Mouse (Mus musculus): Measurements from ENCODE around the gene 1110032A03Rik. TPM values are rescaled to one million over a fixed set of nuclear protein-coding genes. Genes with fewer than 3 reads are reported as not detected.

The 1110032A03Rik gene
- polyA plus RNA-seq, 1 experiment from 2014 or later, result 17.4 TPM

- no peak for ATAC-seq (ENCODE audit: insufficient read depth)
- Histone ChIP-seq H3K4me3 (replicated peaks) (no peak overlapping the region), H3K4me2 (no peak overlapping the region), H3K36me3 (replicated peaks) (no peaks in the 10 kb centered on the region), H3K9ac (no peak overlapping the region), H3K4me1 (replicated peaks) (0 out of 2 replicates have a peak, but pooled peaks cover 2% of the 10 kb centered on the region), H3K9me3 (replicated peaks) (no peaks in the 10 kb centered on the region), H3K27ac (replicated peaks) (no peak overlapping the region), H3K27me3 (peaks cover 48% of the 10 kb centered on the region)
- WGBS (ENCODE audit: insufficient replicate concordance), result 31% methylated on average over 4 of the region's 4 CpGs
Measured at GRCm38 (mm10) chr9:50729600-50729999, 45.7 kb downstream of the 1110032A03Rik start.

GRCm38 (mm10) chr9:50727925-50728651 is 47.2 kb downstream of the 1110032A03Rik start:
- ATAC-seq (ENCODE audit: insufficient read depth), result peak; percentile 67
- Histone ChIP-seq H3K9ac (no peak overlapping the region), H3K4me3 (replicated peaks) (peak overlapping the region; percentile 49), H3K9me3 (replicated peaks) (no peaks in the 10 kb centered on the region), H3K4me2 (peak overlapping the region; percentile 69), H3K27me3 (peaks cover 48% of the 10 kb centered on the region), H3K27ac (replicated peaks) (no peak overlapping the region), H3K4me1 (replicated peaks) (0 out of 2 replicates have a peak, but pooled peaks cover 2% of the 10 kb centered on the region), H3K36me3 (replicated peaks) (no peaks in the 10 kb centered on the region)
- under 1% methylated on average over 45 of the region's 45 CpGs for WGBS (ENCODE audit: insufficient replicate concordance)

GRCm38 (mm10) chr9:50727171-50727924 is 48.0 kb downstream of the 1110032A03Rik start:
- no peak overlapping the region for H3K9ac ChIP-seq
- H3K27ac ChIP-seq (replicated peaks), result no peak overlapping the region
- peak overlapping the region; percentile 49 for H3K4me3 ChIP-seq (replicated peaks)
- H3K36me3 ChIP-seq (replicated peaks), result no peaks in the 10 kb centered on the region
- H3K4me1 ChIP-seq (replicated peaks), result 0 out of 2 replicates have a peak, but pooled peaks cover 2% of the 10 kb centered on the region
- WGBS (ENCODE audit: insufficient replicate concordance), result 14% methylated on average over 30 of the region's 30 CpGs
- no peaks in the 10 kb centered on the region for H3K9me3 ChIP-seq (replicated peaks)
- H3K4me2 ChIP-seq, result peak overlapping the region; percentile 69
- no peak for ATAC-seq (ENCODE audit: insufficient read depth)
- H3K27me3 ChIP-seq, result peaks cover 51% of the 10 kb centered on the region

- Histone ChIP-seq H3K9ac (no peak overlapping the region), H3K27me3 (peaks cover 54% of the 10 kb centered on the region)
- WGBS (ENCODE audit: insufficient replicate concordance), result 54% methylated on average over 8 of the region's 8 CpGs
Measured at GRCm38 (mm10) chr9:50725921-50726590, 49.3 kb downstream of the 1110032A03Rik start.

GRCm38 (mm10) chr9:50724661-50725330 is 50.5 kb downstream of the 1110032A03Rik start:
- Histone ChIP-seq H3K9ac (no peak overlapping the region), H3K27me3 (peaks cover 48% of the 10 kb centered on the region)

More at GRCm38 (mm10) chr9:50725921-50726590, 49.3 kb downstream of the 1110032A03Rik start:
- Histone ChIP-seq H3K4me3 (replicated peaks) (no peak overlapping the region), H3K27ac (replicated peaks) (no peak overlapping the region), H3K9me3 (replicated peaks) (no peaks in the 10 kb centered on the region), H3K36me3 (replicated peaks) (no peaks in the 10 kb centered on the region), H3K4me1 (replicated peaks) (0 out of 2 replicates have a peak, but pooled peaks cover 2% of the 10 kb centered on the region), H3K4me2 (no peak overlapping the region)
- ATAC-seq (ENCODE audit: insufficient read depth), result no peak

GRCm38 (mm10) chr9:50724147-50724546 is 51.2 kb downstream of the 1110032A03Rik start:
- 61% methylated on average over 2 of the region's 2 CpGs for WGBS (ENCODE audit: insufficient replicate concordance)
- Histone ChIP-seq H3K9ac (no peak overlapping the region), H3K36me3 (replicated peaks) (no peaks in the 10 kb centered on the region), H3K4me3 (replicated peaks) (no peak overlapping the region), H3K4me2 (no peak overlapping the region), H3K4me1 (replicated peaks) (0 out of 2 replicates have a peak, but pooled peaks cover 2% of the 10 kb centered on the region), H3K9me3 (replicated peaks) (no peaks in the 10 kb centered on the region), H3K27me3 (peaks cover 43% of the 10 kb centered on the region), H3K27ac (replicated peaks) (no peak overlapping the region)
- ATAC-seq (ENCODE audit: insufficient read depth), result no peak

More at GRCm38 (mm10) chr9:50724661-50725330, 50.5 kb downstream of the 1110032A03Rik start:
- Histone ChIP-seq H3K27ac (replicated peaks) (no peak overlapping the region), H3K36me3 (replicated peaks) (no peaks in the 10 kb centered on the region), H3K4me3 (replicated peaks) (no peak overlapping the region), H3K9me3 (replicated peaks) (no peaks in the 10 kb centered on the region), H3K4me1 (replicated peaks) (0 out of 2 replicates have a peak, but pooled peaks cover 2% of the 10 kb centered on the region), H3K4me2 (no peak overlapping the region)
- no peak for ATAC-seq (ENCODE audit: insufficient read depth)
- 37% methylated on average over 3 of the region's 3 CpGs for WGBS (ENCODE audit: insufficient replicate concordance)

GRCm38 (mm10) chr9:50723406-50723805 is 51.9 kb downstream of the 1110032A03Rik start:
- no peak for ATAC-seq (ENCODE audit: insufficient read depth)
- no peaks in the 10 kb centered on the region for H3K9me3 ChIP-seq (replicated peaks)
- H3K9ac ChIP-seq, result no peak overlapping the region

GRCm38 (mm10) chr9:50722451-50722911 is 52.8 kb downstream of the 1110032A03Rik start:
- Histone ChIP-seq H3K4me2 (no peak overlapping the region), H3K36me3 (replicated peaks) (no peaks in the 10 kb centered on the region), H3K9ac (no peak overlapping the region), H3K4me3 (replicated peaks) (no peak overlapping the region), H3K9me3 (replicated peaks) (no peaks in the 10 kb centered on the region), H3K27ac (replicated peaks) (no peak overlapping the region), H3K4me1 (replicated peaks) (no peaks in the 10 kb centered on the region), H3K27me3 (peaks cover 27% of the 10 kb centered on the region)
- no peak for ATAC-seq (ENCODE audit: insufficient read depth)
- WGBS (ENCODE audit: insufficient replicate concordance), result 32% methylated on average over 8 of the region's 8 CpGs

More at GRCm38 (mm10) chr9:50723406-50723805, 51.9 kb downstream of the 1110032A03Rik start:
- 62% methylated on average over 7 of the region's 7 CpGs for WGBS (ENCODE audit: insufficient replicate concordance)
- H3K4me3 ChIP-seq (replicated peaks), result no peak overlapping the region
- no peak overlapping the region for H3K27ac ChIP-seq (replicated peaks)
- 0 out of 2 replicates have a peak, but pooled peaks cover 2% of the 10 kb centered on the region for H3K4me1 ChIP-seq (replicated peaks)
- H3K27me3 ChIP-seq, result peaks cover 36% of the 10 kb centered on the region
- H3K4me2 ChIP-seq, result no peak overlapping the region
- no peaks in the 10 kb centered on the region for H3K36me3 ChIP-seq (replicated peaks)

GRCm38 (mm10) chr9:50721061-50721460 is 54.3 kb downstream of the 1110032A03Rik start:
- Histone ChIP-seq H3K27ac (replicated peaks) (no peak overlapping the region), H3K36me3 (replicated peaks) (no peaks in the 10 kb centered on the region), H3K9me3 (replicated peaks) (no peaks in the 10 kb centered on the region), H3K4me2 (no peak overlapping the region), H3K27me3 (peaks cover 15% of the 10 kb centered on the region), H3K9ac (no peak overlapping the region), H3K4me1 (replicated peaks) (no peaks in the 10 kb centered on the region), H3K4me3 (replicated peaks) (no peak overlapping the region)
- no peak for ATAC-seq (ENCODE audit: insufficient read depth)
- WGBS (ENCODE audit: insufficient replicate concordance), result 41% methylated on average over 12 of the region's 12 CpGs

GRCm38 (mm10) chr9:50718878-50719277 is 56.4 kb downstream of the 1110032A03Rik start:
- Histone ChIP-seq H3K27ac (replicated peaks) (no peak overlapping the region), H3K36me3 (replicated peaks) (no peaks in the 10 kb centered on the region), H3K4me3 (replicated peaks) (no peak overlapping the region), H3K4me1 (replicated peaks) (no peaks in the 10 kb centered on the region), H3K27me3 (peaks cover 9% of the 10 kb centered on the region; the same call in 1 of the 2 replicates), H3K9ac (no peak overlapping the region), H3K4me2 (no peak overlapping the region), H3K9me3 (replicated peaks) (no peaks in the 10 kb centered on the region)
- 50% methylated on average over 4 of the region's 4 CpGs for WGBS (ENCODE audit: insufficient replicate concordance)
- no peak for ATAC-seq (ENCODE audit: insufficient read depth)

All from liver, embryonic 15.5 days (tissue).